1 mouse cellular context compared by ENCODE assay signal in the genomic region with DNA sequence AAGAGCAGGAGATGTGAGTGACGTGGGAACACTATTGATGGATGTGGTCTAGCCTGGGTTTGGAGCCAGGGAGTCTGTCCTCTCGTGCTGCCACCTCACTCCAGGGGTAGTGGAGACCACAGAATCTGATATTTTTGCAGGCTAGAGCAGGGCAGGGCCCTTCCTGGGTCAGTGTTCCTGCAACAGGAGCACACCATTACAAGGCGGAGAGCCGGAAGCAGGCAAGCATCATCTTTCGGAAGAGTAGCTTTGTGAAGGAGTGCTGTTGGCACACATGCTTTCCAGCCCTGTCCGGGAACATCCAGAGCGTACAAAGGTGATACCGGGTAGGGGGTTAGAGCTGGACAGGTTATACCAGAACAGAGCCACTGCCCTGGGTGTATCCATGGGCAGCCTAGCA.
TF ChIP-seq lines count a peak whose summit lies in the region.

No protein-coding gene starts in this region.

TF ChIP-seq in myocyte, 11 proteins besides CTCF, POLR2A, EP300 and RAD21:
- no peak for TF ChIP-seq CEBPB (IDR thresholded peaks at IDR 0.05; ENCODE audit: insufficient read depth, poor library complexity, severe bottlenecking)
- no peak for TF ChIP-seq TCF12 (IDR thresholded peaks at IDR 0.05; ENCODE audit: insufficient read depth, poor library complexity, severe bottlenecking)
- TF ChIP-seq USF1 (IDR thresholded peaks at IDR 0.05; ENCODE audit: low read depth): no peak
- TF ChIP-seq MYOD1 (IDR thresholded peaks at IDR 0.05; ENCODE audit: control insufficient read depth in 1 of 3, insufficient read length in 2 of 3, low read depth in 2 of 3): no peak
- TF ChIP-seq MYOG (IDR thresholded peaks at IDR 0.05; ENCODE audit: control insufficient read depth in 1 of 3, insufficient read depth in 1 of 3, insufficient read length in 2 of 3, low read depth in 2 of 3): no peak
- TF ChIP-seq SRF (IDR thresholded peaks at IDR 0.05; ENCODE audit: control insufficient read depth, insufficient read length, low read depth): no peak
- no peak for TF ChIP-seq POLR2AphosphoS2 (IDR thresholded peaks at IDR 0.05; ENCODE audit: insufficient read length, low read depth)
- TF ChIP-seq MAX (IDR thresholded peaks at IDR 0.05; ENCODE audit: low read depth): no peak
- TF ChIP-seq TCF3 (IDR thresholded peaks at IDR 0.05; ENCODE audit: insufficient read length, low read depth): no peak
- TF ChIP-seq REST (IDR thresholded peaks at IDR 0.05; ENCODE audit: insufficient read depth, insufficient read length): no peak
